Mouse (Mus musculus) retina, embryonic 14.5 days (tissue): ENCODE results near the gene Exosc8.

Experiments
- DNase-seq: peaks from one replicate; pipeline ENCODE4 v3.0.0-alpha.2; 2015; ENCODE audit warnings: low spot score

Gene Exosc8

GRCm38 (mm10) chr3:54681310-54682204 lies 53.6 kb downstream of the Exosc8 start:
- no peak for DNase-seq
